Mouse (Mus musculus): ENCODE measurements around the gene Zfp536. TPM values are rescaled to one million over a fixed set of nuclear protein-coding genes. Genes with fewer than 3 reads are reported as not detected.

Zfp536 gene
- polyA plus RNA-seq, 1 experiment from 2014 or later = 3.3 TPM

DNA sequence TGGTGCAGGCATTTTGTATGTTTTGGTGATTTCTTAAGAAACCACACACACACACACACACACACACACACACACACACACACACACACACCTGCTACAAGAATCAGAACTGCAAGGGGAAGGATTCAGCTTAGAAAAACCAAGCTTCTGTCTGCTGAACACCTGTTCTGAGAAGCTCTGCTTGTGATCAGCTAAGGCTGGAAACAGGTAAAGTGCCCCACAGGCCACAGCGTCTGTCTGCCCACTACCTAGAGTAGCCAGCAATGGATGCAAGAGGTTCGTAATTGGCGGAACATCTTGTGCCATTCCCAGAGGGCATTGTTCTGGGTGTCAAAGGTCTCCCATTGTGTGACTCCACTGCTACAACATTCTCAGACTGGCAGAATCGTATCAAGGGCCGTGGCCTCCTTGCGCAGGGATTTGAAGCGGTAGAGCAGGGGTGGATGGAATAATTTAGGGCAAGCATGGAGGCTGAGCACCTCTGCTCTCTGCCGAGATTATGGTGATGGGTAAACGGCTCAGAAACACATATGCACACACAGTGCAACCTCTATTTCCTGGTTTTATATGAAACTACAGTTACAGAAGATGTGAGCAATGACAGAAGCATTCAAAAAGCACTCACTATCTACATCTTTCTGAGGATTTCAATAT, 170.4 kb downstream of the Zfp536 start:
- no peaks in the 10 kb centered on the region for H3K9me3 ChIP-seq (ENCODE audit: control insufficient read depth)
- no peak overlapping the region for H3K27ac ChIP-seq (ENCODE audit: low read depth, low read length)
- no peaks in the 10 kb centered on the region for H3K36me3 ChIP-seq (ENCODE audit: control insufficient read depth, insufficient read depth)
- no peak overlapping the region for H3K4me2 ChIP-seq (replicated peaks; ENCODE audit: low read depth)
- no peaks in the 10 kb centered on the region for H3K4me1 ChIP-seq (replicated peaks; ENCODE audit: control insufficient read depth, insufficient read depth, low read length)
- H3K27me3 ChIP-seq (replicated peaks; ENCODE audit: control insufficient read depth, insufficient read depth, low read length) = no peaks in the 10 kb centered on the region
- no peak overlapping the region for H3K9ac ChIP-seq (ENCODE audit: low read depth, low read length)
- no peak overlapping the region for H3K4me3 ChIP-seq (ENCODE audit: low read depth, low read length)
- ATAC-seq = no peak
- WGBS = 65% methylated on average over 9 of the region's 9 CpGs
- no peak for TF ChIP-seq CTCF (IDR thresholded peaks at IDR 0.05; ENCODE audit: low read depth)

DNA sequence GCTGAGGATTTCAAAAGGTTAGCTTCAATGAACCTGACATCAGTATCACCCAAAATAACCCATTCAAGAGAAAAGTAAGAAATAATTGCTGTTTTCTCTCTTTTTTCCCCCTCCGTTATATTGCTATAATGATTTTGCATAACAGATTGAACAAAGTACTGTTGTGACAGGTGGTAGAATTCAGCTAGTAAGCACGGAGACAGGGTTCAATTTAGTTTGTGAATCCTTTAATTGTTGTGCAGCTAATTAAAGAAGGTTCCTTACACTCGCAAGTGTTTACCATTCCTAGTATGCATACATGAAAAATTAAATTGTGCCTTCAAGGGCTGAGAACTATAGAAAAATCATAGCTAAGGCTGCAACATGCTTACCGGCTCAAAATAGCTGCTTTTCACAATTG, 173.1 kb downstream of the Zfp536 start:
- WGBS = 85% methylated on average over 4 of the region's 4 CpGs
- Histone ChIP-seq H3K9me3 (ENCODE audit: control insufficient read depth) (no peaks in the 10 kb centered on the region), H3K27me3 (replicated peaks; ENCODE audit: control insufficient read depth, insufficient read depth, low read length) (no peaks in the 10 kb centered on the region), H3K4me1 (replicated peaks; ENCODE audit: control insufficient read depth, insufficient read depth, low read length) (no peaks in the 10 kb centered on the region), H3K36me3 (ENCODE audit: control insufficient read depth, insufficient read depth) (no peaks in the 10 kb centered on the region), H3K9ac (ENCODE audit: low read depth, low read length) (no peak overlapping the region), H3K4me2 (replicated peaks; ENCODE audit: low read depth) (no peak overlapping the region), H3K4me3 (ENCODE audit: low read depth, low read length) (no peak overlapping the region), H3K27ac (ENCODE audit: low read depth, low read length) (no peak overlapping the region)
- TF ChIP-seq CTCF (IDR thresholded peaks at IDR 0.05; ENCODE audit: low read depth) = no peak
- no peak for ATAC-seq

DNA sequence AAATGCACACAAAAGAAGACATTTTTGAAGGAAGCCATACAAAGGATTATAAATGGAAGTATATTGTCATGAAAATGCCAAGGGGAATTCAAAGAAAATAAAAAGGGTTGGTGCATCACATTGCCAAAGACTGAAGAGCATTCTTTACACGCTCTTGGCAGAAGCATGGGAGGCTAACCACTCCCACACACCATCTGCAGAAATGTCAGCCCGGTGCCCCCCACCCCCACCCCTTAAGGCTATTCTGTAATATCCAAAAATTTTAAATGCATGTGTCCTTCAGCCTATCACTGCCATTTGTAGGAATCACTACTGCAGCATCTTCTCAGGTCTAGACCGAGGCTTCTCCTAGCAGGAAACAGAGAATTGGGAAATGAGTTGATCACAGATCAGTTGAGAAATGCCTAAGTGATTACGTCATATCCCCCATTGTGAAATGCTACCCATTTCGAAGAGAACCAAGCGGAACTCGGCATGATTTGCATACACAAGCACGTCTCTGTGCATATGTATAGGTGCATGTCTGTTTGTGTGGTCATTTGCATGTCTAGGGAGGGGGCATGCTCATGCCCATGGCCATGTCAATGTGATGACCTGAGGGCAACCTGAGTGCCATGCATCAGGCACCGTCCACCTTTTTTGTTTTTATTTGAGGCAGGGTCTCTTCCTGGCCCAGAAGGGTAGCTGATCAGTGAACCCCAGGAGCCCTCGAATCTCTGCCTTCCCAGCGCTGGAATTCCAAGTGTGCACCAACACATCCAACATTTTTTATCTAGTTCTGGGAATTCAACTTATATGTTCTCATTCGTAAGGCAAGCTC, 179.0 kb downstream of the Zfp536 start:
- no peak for TF ChIP-seq CTCF (IDR thresholded peaks at IDR 0.05; ENCODE audit: low read depth)
- no peak for ATAC-seq
- no peak overlapping the region for H3K9ac ChIP-seq (ENCODE audit: low read depth, low read length)
- no peak overlapping the region for H3K4me3 ChIP-seq (ENCODE audit: low read depth, low read length)
- no peaks in the 10 kb centered on the region for H3K4me1 ChIP-seq (replicated peaks; ENCODE audit: control insufficient read depth, insufficient read depth, low read length)
- H3K4me2 ChIP-seq (replicated peaks; ENCODE audit: low read depth) = no peak overlapping the region
- no peaks in the 10 kb centered on the region for H3K9me3 ChIP-seq (ENCODE audit: control insufficient read depth)
- no peaks in the 10 kb centered on the region for H3K27me3 ChIP-seq (replicated peaks; ENCODE audit: control insufficient read depth, insufficient read depth, low read length)
- no peaks in the 10 kb centered on the region for H3K36me3 ChIP-seq (ENCODE audit: control insufficient read depth, insufficient read depth)
- WGBS = 78% methylated on average over 12 of the region's 12 CpGs
- H3K27ac ChIP-seq (ENCODE audit: low read depth, low read length) = no peak overlapping the region

DNA sequence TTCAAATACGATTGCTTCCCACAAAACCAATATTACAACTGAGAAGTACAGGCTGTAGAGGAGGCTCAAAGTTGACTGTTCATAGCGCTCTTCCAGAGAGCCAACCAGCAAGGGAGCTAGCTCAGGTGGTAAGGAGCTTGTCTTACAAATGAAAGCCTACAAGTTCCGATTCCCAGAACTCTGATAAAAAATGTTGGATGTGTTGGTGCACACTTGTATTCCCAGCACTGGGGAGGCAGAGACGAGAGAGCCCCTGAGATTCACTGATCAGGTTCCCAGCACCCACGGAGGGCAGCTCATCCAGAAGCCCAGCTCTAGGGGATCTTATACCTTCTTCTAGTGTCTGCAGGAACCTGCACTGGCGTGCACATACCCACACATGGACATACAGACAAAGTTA, 179.9 kb downstream of the Zfp536 start:
- no peak for ATAC-seq
- H3K4me3 ChIP-seq (ENCODE audit: low read depth, low read length) = no peak overlapping the region
- H3K27ac ChIP-seq (ENCODE audit: low read depth, low read length) = no peak overlapping the region
- TF ChIP-seq CTCF (IDR thresholded peaks at IDR 0.05; ENCODE audit: low read depth) = no peak
- no peaks in the 10 kb centered on the region for H3K36me3 ChIP-seq (ENCODE audit: control insufficient read depth, insufficient read depth)
- WGBS = 88% methylated on average over 6 of the region's 6 CpGs
- H3K4me2 ChIP-seq (replicated peaks; ENCODE audit: low read depth) = no peak overlapping the region
- no peaks in the 10 kb centered on the region for H3K9me3 ChIP-seq (ENCODE audit: control insufficient read depth)
- no peak overlapping the region for H3K9ac ChIP-seq (ENCODE audit: low read depth, low read length)
- no peaks in the 10 kb centered on the region for H3K4me1 ChIP-seq (replicated peaks; ENCODE audit: control insufficient read depth, insufficient read depth, low read length)
- H3K27me3 ChIP-seq (replicated peaks; ENCODE audit: control insufficient read depth, insufficient read depth, low read length) = no peaks in the 10 kb centered on the region

DNA sequence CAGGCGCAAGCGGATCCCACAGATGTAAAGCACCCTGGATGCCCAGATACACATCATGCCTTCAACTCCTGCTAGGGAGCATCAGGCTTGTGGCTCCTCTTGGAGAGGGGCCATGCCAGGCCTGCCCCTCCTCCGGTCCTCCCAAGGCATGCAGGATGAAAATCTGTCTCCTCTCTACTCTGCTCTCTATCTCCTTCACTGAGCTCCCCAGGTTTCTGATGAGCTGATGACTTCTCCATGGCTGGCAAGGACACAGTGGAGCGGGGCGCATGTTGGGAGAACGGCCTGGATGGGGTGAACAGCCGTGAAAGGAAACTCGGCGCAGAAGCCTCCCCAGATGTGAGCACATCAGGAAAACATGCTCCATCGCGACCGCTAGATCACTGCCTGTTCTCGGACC, 186.7 kb downstream of the Zfp536 start:
- H3K27me3 ChIP-seq (replicated peaks; ENCODE audit: control insufficient read depth, insufficient read depth, low read length) = no peaks in the 10 kb centered on the region
- no peak overlapping the region for H3K27ac ChIP-seq (ENCODE audit: low read depth, low read length)
- TF ChIP-seq CTCF (IDR thresholded peaks at IDR 0.05; ENCODE audit: low read depth) = no peak
- ATAC-seq = no peak
- H3K9ac ChIP-seq (ENCODE audit: low read depth, low read length) = no peak overlapping the region
- H3K4me3 ChIP-seq (ENCODE audit: low read depth, low read length) = no peak overlapping the region
- no peak overlapping the region for H3K4me2 ChIP-seq (replicated peaks; ENCODE audit: low read depth)
- no peaks in the 10 kb centered on the region for H3K9me3 ChIP-seq (ENCODE audit: control insufficient read depth)
- WGBS = 86% methylated on average over 13 of the region's 13 CpGs
- H3K36me3 ChIP-seq (ENCODE audit: control insufficient read depth, insufficient read depth) = no peaks in the 10 kb centered on the region
- H3K4me1 ChIP-seq (replicated peaks; ENCODE audit: control insufficient read depth, insufficient read depth, low read length) = no peaks in the 10 kb centered on the region

DNA sequence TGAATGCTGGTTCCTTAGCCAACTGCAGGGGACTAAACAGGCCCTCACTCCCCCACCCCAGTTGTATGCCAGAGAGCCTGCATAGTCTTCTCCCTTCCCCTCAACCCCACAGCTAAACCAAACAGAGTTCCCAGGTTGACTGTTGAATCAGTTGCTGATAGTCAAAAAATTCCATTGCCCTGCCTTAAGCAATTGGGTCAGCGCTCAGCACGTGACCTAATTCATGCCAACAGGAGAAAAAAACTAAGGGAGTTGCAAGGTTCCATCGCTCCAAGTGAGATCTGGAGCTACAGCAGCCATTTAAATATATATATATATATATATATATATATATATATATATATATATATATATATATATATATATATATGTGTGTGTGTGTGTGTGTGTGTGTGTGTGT, 192.2 kb downstream of the Zfp536 start:
- no peaks in the 10 kb centered on the region for H3K4me1 ChIP-seq (replicated peaks; ENCODE audit: control insufficient read depth, insufficient read depth, low read length)
- TF ChIP-seq CTCF (IDR thresholded peaks at IDR 0.05; ENCODE audit: low read depth) = no peak
- 71% methylated on average over 3 of the region's 3 CpGs for WGBS
- H3K36me3 ChIP-seq (ENCODE audit: control insufficient read depth, insufficient read depth) = no peaks in the 10 kb centered on the region
- H3K4me3 ChIP-seq (ENCODE audit: low read depth, low read length) = no peak overlapping the region
- no peak for ATAC-seq
- H3K9ac ChIP-seq (ENCODE audit: low read depth, low read length) = no peak overlapping the region
- H3K27me3 ChIP-seq (replicated peaks; ENCODE audit: control insufficient read depth, insufficient read depth, low read length) = no peaks in the 10 kb centered on the region
- H3K9me3 ChIP-seq (ENCODE audit: control insufficient read depth) = no peaks in the 10 kb centered on the region
- no peak overlapping the region for H3K4me2 ChIP-seq (replicated peaks; ENCODE audit: low read depth)
- no peak overlapping the region for H3K27ac ChIP-seq (ENCODE audit: low read depth, low read length)
